Mouse (Mus musculus) thymus, postnatal 14 days (tissue): ENCODE results near the gene Rhoa.
"Not testable (repeated sequence)": the region's sequence is repeated elsewhere in the genome, so short reads cannot be mapped to it uniquely, and the experiment has no call there.

Experiments used
- DNase-seq: peaks from one replicate; pipeline ENCODE4 v3.0.0; 2021

The Rhoa gene

GRCm38 (mm10) chr9:108289347-108289746, 16.6 kb upstream of the Rhoa start:
- DNase-seq: no peak

- peak; percentile 90 for DNase-seq
Measured at GRCm38 (mm10) chr9:108290016-108290750, 15.7 kb upstream of the Rhoa start, which contains the start of gene Nicn1. TSS of gene Nicn1 (plus strand) at chr9:108290429.

GRCm38 (mm10) chr9:108290773-108291172, 15.2 kb upstream of the Rhoa start:
- DNase-seq: no peak

- DNase-seq: no peak
Measured at GRCm38 (mm10) chr9:108296453-108297355, 9.2 kb upstream of the Rhoa start, which contains the start of gene Amt. TSS of gene Amt (plus strand) at chr9:108296853.

- DNase-seq: no peak
Measured at GRCm38 (mm10) chr9:108301853-108302252, 4.1 kb upstream of the Rhoa start.

GRCm38 (mm10) chr9:108304716-108305115, 1.2 kb upstream of the Rhoa start:
- DNase-seq: no peak

- peak; percentile 27 for DNase-seq
Measured at GRCm38 (mm10) chr9:108305170-108305569, 759 bp upstream of the Rhoa start.

GRCm38 (mm10) chr9:108306571-108306980, 647 bp downstream of the Rhoa start:
- DNase-seq: peak; percentile 92

- no peak for DNase-seq
Measured at GRCm38 (mm10) chr9:108307021-108307807, 1.3 kb downstream of the Rhoa start.

- no peak for DNase-seq
Measured at GRCm38 (mm10) chr9:108308141-108308540, 2.2 kb downstream of the Rhoa start.

- DNase-seq: peak; percentile 34
Measured at GRCm38 (mm10) chr9:108317572-108317971, 11.6 kb downstream of the Rhoa start.

- no peak for DNase-seq
Measured at GRCm38 (mm10) chr9:108318462-108318861, 12.5 kb downstream of the Rhoa start.

GRCm38 (mm10) chr9:108322054-108322453, 16.1 kb downstream of the Rhoa start:
- not testable (repeated sequence) for DNase-seq

GRCm38 (mm10) chr9:108324784-108325183, 18.9 kb downstream of the Rhoa start:
- DNase-seq: no peak

- DNase-seq: no peak
Measured at GRCm38 (mm10) chr9:108325811-108326210, 19.9 kb downstream of the Rhoa start.

- DNase-seq: no peak
Measured at GRCm38 (mm10) chr9:108337848-108338550, 32.1 kb downstream of the Rhoa start.

- DNase-seq: peak; percentile 14
Measured at GRCm38 (mm10) chr9:108338551-108338885, 32.6 kb downstream of the Rhoa start.

GRCm38 (mm10) chr9:108338886-108339781, 33.2 kb downstream of the Rhoa start, which contains the start of gene Gpx1:
TSS of gene Gpx1 (plus strand) at chr9:108338903.
- peak; percentile 93 for DNase-seq

- DNase-seq: peak; percentile 31
Measured at GRCm38 (mm10) chr9:108339886-108340257, 33.9 kb downstream of the Rhoa start.

- DNase-seq: peak; percentile 24
Measured at GRCm38 (mm10) chr9:108340258-108341138, 34.6 kb downstream of the Rhoa start.
